Mouse (Mus musculus): ENCODE measurements around the gene Wdr93.

GRCm38 (mm10) chr7:79744051-79744450 lies 1.1 kb downstream of the Wdr93 start:
- TF ChIP-seq CTCF (IDR thresholded peaks at IDR 0.05; ENCODE audit: control insufficient read depth, insufficient read depth, low read length) (no peak), POLR2A (IDR thresholded peaks at IDR 0.05; ENCODE audit: borderline replicate concordance, control insufficient read depth, low read depth, low read length) (no peak)

All from bone marrow, adult 2 months (tissue).